Mouse (Mus musculus): ENCODE measurements at regions not wholly inside any gene's neighbourhood (a gene's known extent, or its start where the extent isn't known, plus 50 kb on each side); places are given as distances from the start of the nearest gene placed in this dataset.
A peak's percentile ranks its signal among the peaks of the same experiment; 100 is the strongest.

DNA sequence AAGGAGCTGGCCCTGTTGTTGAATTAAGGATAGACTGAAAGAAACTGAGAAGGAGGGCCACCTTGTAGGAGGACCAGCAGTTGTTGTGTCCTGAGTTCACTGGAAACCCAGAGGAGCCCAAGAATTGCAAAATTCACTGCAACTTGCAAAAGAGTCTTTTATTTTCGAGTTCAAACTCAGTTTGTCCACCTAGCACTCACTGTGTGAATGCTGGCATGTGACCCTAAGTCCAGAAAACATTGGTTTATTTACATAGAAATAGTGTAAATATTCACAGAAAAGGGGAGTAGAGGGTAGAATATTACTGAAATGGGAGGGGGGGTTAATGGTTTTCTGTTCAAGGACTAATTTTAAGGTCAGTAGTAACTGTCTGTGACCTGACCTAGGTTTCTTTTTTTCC is 394.7 kb downstream of the 4933405O20Rik start:
- DNase-seq = no peak

- DNase-seq = no peak
Measured at GRCm38 (mm10) chr7:51041899-51042667, 443.1 kb downstream of the 4933405O20Rik start.

DNA sequence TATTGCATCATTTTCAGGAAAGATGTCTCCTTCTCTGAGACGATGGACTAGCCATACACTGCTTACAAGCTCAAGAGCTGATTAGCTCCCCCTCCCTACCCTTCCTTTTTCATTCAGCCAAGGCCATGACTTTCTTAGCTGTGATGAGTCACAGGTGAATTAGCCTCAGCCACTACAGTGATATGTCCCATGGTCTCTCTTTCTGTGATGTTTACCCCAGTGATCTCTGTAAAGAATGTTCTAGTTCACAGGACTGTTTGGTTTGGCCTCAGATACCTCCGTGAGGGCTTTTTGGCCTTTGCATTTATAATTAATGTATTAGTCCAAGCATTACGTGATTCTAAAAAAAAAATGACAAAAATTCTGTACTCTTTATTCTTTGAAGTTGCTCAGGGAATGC is 452.5 kb downstream of the 4933405O20Rik start:
- DNase-seq = no peak

DNA sequence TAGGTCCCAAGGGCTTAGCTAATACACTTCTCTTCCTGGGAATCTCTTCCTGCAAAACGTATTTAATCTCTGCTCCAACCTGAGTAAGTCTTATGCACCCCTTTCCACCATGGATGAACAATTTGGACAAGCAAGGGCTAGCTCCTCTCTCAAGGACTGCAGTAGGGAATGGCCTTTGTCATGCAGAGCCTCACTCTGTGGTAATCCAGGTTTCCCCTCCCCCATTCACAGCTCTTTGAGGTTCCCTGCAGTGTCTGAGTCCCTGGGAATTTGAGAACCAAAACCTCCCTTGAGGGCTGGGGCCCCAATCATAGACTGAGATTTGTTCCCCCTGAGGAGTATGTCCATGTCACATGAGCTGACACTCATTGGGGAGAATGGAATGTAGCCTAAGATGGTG is 442.5 kb upstream of the Ano5 start:
- DNase-seq = no peak

- DNase-seq = peak; percentile 8
Measured at GRCm38 (mm10) chr7:51093774-51094173, 417.1 kb upstream of the Ano5 start.

GRCm38 (mm10) chr7:51101166-51101565 is 409.7 kb upstream of the Ano5 start:
- DNase-seq = no peak

DNA sequence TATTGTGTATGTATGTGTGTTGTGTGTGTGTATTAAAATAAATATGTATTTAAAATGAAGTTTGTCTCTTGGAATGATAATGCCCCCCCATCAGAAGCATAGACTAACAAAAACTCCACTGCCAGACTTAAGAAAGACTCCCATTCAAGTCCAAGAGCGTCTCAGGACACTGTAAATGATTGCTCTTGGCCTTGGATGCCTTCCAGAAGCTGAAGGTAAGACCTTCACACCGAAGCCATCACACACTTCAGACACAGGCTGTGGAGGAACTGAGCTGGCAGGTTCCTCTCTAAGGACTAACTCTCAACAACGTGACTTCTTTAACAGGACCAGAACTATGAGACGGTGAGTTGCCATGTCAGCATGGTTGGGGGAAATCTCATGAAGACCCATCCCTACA is 370.0 kb upstream of the Ano5 start:
- no peak for DNase-seq

- DNase-seq = peak; percentile 3
Measured at GRCm38 (mm10) chr7:51175211-51175610, 335.6 kb upstream of the Ano5 start.

- DNase-seq = no peak
Measured at GRCm38 (mm10) chr7:51215487-51216232, 295.2 kb upstream of the Ano5 start.

DNA sequence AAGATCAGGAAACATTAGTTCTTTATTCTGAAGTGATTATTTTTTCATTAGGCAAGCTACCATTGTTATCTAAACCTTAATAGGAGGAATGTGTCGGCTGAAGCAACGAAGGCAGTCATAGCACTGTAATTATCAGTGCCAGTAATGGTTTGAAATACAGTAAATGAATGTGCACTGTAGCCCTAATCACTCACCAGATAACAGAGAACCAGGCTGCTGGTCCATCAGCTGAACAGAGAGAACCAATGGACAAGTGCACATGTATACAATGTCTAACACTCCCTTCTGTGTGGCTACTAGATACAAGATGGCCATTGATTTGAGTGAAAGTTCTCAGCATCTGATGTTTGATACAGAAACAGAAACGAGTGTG is 294.6 kb upstream of the Ano5 start:
- no peak for DNase-seq

GRCm38 (mm10) chr7:51221351-51221750 is 289.5 kb upstream of the Ano5 start:
- DNase-seq = no peak

DNA sequence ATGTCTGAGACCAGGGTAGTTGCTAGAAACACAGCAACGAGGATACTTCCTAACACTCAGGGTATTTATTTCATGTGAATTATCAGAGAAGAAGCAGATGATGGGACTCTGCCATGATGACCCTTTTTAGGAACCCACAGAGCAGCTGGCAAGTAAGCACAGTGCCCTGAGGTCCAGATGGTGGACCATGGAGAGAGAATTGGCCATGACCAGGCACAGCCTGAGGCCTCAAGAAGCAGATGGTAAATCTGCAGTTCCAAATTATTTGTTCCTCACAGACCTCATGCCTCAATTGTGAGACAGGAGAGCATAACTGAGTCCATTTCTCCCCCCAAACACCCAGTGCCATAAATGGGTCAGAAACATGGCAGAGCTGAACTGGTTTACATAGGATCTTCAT is 289.0 kb upstream of the Ano5 start:
- DNase-seq = no peak

DNA sequence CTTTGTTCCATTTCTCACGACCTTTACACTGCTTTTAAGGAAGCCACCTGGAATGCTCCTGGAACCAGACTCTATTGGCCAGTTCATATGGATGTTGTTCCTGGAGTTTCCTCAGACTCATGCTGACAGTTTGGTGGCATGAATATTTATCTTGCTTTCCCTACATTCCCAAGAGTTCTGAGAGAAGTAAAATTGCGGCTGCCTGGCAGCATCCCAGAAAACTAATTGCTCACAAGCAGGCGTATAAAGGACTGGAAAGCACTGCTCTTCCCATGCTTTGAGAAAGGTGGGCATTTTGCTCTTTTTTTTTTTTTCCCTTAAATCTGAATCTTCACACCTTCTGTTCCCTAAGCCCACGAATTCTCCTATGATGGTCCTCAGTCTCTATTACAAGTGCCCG is 283.7 kb upstream of the Ano5 start:
- DNase-seq = peak; percentile 6

GRCm38 (mm10) chr7:51234616-51235015 is 276.2 kb upstream of the Ano5 start:
- DNase-seq = no peak

DNA sequence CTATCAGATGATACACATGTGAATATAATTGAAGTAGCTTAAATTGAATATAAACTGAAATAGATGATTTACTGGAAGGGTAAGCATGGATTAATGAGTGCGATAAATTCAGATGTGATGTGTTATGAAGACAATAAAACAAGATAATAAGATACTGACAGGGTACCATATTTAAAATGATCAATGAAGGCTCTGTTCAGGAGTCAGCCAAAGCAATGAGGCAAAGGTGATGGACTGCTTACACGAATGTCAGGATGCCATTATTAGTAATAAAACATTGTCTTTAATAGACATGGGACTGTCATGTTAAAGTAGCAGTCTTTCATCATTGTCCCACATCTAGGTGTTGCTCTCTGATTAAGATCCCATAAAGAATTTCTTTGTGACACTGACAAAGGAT is 263.1 kb upstream of the Ano5 start:
- DNase-seq = no peak

- no peak for DNase-seq
Measured at GRCm38 (mm10) chr7:51254461-51254860, 256.4 kb upstream of the Ano5 start.

- no peak for DNase-seq
Measured at GRCm38 (mm10) chr7:51259160-51259831, 251.5 kb upstream of the Ano5 start.

- DNase-seq = no peak
Measured at GRCm38 (mm10) chr7:51264166-51264565, 246.7 kb upstream of the Ano5 start.

DNA sequence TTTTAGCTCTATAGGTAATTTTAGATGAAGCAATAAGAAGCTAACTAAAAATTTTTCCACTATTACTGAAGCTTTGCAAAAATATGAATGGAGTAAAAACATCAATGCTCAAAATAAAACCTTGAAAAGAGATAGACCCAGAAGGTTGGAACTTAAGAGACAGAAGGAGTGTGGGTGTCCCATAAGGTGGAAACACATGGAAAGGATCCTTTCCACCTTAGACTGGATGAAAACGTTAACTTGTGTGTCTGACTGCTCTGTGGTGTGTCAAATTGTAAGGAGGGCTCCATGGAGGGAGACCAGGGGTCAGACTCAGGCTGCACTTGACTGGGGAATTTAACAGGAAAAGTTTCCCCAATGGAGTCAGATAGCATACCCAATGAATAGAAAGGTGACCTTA is 244.9 kb upstream of the Ano5 start:
- DNase-seq = no peak

DNA sequence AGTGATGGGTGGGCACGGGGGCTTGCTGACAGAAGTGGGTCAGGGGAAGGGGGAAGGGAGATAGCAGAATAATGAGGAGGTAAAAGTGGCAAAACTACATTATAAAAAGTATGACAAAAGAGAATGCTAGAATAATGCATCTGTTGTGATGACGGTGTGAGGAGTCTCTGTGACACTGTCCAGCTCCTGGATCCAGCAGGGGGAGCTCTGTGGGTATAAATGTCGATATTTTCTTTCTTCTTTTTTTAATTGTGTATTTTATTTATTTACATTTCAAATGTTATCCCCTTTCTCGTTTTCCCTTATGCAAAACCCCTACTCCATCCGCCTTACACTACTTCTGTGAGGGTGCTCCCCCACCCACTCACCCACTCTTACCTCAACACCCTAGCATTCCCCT is 243.9 kb upstream of the Ano5 start:
- DNase-seq = peak; percentile 10

DNA sequence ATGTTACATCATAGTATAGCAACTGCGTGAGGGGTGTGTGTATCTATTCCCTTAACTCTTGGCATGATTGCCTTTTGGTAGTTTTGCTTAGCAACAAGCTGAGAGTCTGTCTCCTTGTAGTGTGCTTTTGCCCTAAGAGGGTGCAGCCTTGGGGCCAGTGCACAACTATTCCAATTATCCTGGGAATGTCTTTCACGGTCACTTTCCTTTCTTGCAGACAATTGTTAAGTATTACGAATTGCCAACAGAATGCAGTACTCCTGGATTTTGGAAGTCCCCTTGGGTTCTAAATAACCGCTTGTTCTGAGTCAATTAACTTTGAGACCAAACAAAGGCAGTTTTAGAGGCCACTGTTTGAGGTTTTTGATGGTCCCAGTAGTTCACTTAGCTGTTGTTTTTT is 242.1 kb upstream of the Ano5 start:
- DNase-seq = no peak

DNA sequence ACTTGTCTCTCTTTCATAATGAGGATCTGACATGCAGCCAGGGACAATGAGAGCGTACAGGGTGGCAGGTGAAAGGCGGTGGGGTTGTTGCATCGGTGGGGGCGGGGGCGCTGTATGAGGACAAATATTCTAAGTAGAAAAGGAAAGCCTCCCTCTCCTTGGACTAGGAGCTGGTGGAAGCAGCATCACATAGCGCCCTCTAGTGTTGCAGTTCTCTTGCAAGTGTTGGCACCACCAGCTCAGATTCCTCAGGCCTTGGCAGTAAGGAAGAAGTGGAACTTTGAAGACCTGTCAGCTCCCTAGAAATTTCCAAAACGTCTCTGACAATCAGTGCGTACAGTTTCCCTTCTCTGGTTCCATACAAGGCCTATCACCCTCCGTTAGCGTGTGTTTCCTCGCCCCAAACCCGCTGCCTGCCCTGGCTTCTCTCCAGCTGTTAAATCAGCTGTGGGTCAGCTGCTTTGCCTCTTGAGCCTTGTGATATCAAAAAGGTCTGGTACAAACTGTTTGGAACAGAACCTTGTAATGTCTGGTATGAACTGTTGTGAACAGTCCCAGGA is 240.2 kb upstream of the Ano5 start:
- DNase-seq = peak; percentile 70

DNA sequence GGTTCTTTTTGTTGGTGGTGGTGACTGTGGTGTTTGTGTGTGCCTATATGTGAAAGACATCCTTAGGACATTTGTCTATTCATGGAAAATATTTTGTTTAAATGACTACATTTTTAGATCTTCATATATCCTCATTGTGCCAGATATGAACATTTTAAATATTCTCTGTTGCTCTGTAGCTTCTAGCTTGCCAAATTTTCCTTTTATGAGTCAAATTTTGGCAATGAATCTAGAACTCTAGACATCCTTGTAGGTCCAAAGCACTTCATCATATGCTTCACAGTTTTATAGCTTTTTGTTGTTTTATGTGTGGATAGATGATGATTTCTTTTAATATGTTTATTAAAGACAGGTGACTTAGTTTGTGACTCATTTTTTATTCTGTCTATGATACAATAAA is 229.4 kb upstream of the Ano5 start:
- DNase-seq = no peak

- peak; percentile 39 for DNase-seq
Measured at GRCm38 (mm10) chr7:51300238-51300637, 210.6 kb upstream of the Ano5 start.
